Mouse (Mus musculus) adrenal gland, adult 2 months (tissue): ENCODE results near the gene Ctsd. TPM values are rescaled to one million over a fixed set of nuclear protein-coding genes. Genes with fewer than 3 reads are reported as not detected.
A peak's percentile ranks its signal among the peaks of the same experiment; 100 is the strongest.
"Not testable (repeated sequence)": the region's sequence is repeated elsewhere in the genome, so short reads cannot be mapped to it uniquely, and the experiment has no call there.

Source experiments
- DNase-seq: peaks from one replicate; pipeline ENCODE4 v3.0.0; 2021
- long read RNA-seq: library from polyadenylated mRNA; stranded (forward); transcript quantifications from one replicate; pipeline ENCODE4 v2.0.0, GENCODE M21; 2021
- polyA plus RNA-seq: library from polyadenylated mRNA; depleted of rRNA; stranded (reverse); fragments of >200 nt; gene quantifications from 2 replicates; pipeline ENCODE4 v1.2.3, GENCODE M21; 2012; rRNA removed
- total RNA-seq, 2 experiments: library from RNA; stranded (reverse); gene quantifications; 2 replicates each; pipeline ENCODE4 v1.2.3; 2021

Gene Ctsd
- total RNA-seq (1,000 to 10,000 TPM in 1 of 2 experiments, 100 to 1,000 TPM in 1; 904 to 1,338 TPM), polyA plus RNA-seq (889 and 996 TPM in 2 replicates)
- long read RNA-seq, transcript Ctsd-202 (9 exons, 2,127 nt) = major isoform, 1,388 of 1,554 reads
- long read RNA-seq, partial matches to known transcripts = 124 of 1,554 reads
- long read RNA-seq, other reads (novel, unspliced or antisense) = 42 of 1,554 reads

DNA sequence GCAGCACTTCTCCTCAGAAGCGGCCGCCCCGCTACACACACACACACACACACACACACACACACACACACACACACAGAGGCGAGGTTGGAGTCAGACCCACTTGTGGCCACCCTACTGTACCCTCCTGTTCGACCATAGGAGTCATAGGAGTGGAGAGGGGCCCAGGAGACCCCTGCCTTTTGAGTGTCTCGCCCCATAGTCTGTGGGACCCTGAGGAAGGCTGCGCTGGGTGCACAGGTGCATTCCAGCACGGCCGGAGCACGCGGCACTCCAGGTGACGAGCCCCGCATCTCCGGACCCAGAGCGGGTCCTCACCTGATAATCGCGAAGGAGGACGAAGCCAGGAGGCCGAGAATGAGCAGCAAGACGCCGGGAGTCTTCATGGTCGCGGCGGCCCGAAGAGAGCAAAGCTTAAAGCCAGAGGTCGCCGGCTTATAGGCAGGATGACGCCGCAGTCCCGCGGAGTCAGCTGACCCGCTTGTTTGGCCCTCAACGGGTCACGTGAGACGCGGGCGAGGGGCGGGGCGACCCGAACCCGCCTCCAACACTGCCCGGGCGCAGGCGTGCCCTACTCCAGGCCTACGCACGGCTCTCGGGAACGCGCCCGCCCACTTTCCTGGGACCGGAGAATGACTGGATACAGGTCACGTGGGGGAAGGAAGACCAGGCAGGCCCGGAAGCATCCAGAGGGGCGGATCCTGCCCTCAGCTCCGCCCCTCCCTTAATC lies at the start of gene Ctsd:
Ctsd (minus strand) TSS at position 620 of the 730 bp plus-strand sequence.
- peak; percentile 99 for DNase-seq

DNA sequence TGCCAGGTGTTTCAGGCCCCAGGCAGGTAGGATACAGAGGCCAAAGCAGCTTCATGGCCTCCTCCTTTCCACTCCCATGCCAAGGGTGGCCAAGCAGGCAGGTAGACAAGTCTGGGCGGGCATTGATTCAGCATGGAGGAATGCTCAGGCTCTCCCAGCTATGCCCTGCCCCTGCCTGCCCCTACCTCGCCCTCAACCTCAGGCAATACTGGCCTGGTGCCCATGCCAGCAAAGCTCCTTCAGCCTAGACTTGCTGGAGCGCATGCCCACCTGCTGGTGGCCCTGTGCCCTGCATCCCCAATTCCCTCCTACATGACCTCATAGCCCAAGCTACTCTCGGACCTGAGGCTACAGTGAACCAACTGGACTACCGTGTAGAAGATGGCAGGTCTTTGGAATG lies 49.5 kb upstream of the Ctsd start:
- DNase-seq = no peak

DNA sequence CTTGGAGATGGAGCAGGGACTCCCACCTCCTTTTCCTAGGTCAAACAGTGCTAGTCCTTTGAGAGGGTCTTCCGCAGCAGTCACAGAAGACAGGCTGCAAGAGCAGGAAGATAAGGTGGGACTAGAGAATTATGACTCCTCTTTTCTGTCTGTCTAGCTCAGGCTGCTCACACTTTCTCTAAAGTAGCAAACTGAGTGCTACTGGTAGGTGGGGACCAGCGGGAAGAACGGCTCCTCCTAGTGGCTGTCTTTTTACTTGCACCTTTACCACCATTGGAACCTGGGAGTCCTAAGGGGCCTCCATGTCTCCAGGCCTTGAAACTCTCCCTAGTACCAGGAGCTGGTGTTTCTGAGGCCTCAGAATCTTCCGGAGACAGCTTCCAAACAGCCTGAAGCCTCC lies 47.7 kb upstream of the Ctsd start:
- DNase-seq = peak; percentile 61

DNA sequence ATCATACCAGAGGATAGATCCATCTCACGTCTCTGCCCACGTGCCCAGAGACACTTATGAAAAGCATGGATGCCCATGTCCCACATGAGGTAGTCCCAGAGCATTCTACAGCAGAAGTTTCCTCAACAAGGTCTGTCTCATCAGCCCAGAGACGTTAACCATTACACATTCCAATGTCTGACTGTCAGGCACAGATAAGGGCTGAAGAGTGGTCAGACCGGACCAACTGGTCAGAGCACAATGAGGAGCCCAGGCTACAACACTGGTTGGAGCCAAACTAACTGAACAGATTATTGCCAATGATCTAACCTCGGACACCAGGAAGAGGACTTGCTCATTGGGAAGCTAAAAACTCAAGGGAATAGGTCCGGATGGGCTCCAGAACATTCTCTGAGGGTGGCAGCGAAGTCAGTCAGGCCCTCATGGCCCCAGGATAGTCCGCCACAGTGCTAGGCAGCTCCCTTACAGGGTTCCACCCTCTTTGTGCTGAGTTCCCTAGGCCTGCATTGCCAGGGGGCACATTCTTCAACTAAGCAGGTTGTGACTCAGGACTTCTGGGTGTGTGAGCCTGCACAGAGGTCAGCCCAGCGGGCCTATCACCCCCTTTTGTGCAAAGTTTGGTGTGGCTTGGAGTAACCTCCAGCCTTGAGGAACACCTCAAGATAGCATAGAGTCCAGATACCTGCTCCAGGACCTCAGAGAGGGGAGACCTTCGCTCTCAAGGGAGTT lies 46.5 kb upstream of the Ctsd start, which contains the start of gene Syt8:
Syt8 (plus strand) TSS at position 714 of the 729 bp plus-strand sequence.
- DNase-seq = no peak

DNA sequence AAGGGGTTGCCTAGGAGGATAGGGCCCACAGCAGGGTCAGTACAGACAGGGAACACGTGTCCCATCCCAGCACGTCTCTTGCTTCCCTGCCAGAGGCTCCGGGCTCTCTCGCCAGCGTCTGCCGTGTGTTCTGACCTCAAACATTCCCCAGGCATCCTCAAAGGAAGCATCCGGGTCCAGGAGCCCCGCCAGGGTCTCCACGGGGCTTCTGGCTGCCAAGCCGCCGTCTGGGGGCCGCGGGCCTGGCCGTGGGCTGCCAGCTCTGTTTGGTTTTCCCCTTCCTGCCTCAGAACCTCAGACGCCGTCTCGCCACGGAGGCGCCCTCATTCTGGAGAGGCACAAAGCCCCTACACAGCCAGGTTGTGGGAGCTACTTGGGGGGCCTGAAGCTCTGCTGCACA lies 45.8 kb upstream of the Ctsd start:
- no peak for DNase-seq

DNA sequence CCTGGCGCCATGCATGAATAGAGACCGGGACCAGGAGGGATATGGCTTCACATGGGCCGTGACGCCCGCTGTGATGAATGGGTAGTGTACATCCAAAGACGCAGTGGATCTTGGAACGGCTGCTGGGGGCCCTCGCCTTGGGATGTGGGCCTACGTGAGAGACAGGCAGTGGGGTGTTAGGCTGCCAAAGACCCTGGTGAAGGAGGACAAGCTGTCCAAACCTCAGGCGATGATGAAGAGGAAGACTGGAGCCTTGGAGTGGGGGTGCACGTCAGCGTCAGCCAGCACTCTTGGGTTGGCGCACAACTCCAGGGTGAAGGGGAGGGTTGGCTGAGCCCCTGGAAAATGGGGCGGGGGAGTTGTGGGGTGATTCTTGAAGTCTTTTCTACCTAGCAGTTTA lies 43.3 kb upstream of the Ctsd start:
- no peak for DNase-seq

DNA sequence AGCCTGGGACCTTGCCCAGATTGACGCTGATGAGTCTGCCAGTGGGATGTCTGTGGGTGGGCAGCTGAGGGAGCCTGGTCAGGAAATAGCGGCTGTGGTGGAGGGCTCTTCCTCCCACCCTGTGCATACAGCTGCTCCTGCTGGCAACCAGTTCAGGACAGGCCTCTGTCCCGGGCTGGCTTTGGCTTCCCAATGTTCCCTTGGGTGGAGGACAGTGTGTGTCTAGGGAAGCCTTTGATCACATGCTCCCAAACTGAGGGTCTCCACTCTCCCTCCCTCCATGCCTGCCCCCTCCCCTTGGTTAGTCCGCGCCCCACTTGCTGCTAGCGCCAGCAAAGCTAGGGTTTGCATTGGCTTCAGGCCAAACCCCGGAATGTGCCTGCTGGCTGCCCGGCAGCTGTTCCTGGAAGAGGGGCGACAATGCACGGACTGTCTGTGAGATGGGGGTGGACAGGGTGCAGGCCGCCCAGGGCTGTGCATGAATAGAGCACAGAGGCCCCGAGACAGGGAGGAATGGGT lies 42.4 kb upstream of the Ctsd start:
- DNase-seq = no peak

DNA sequence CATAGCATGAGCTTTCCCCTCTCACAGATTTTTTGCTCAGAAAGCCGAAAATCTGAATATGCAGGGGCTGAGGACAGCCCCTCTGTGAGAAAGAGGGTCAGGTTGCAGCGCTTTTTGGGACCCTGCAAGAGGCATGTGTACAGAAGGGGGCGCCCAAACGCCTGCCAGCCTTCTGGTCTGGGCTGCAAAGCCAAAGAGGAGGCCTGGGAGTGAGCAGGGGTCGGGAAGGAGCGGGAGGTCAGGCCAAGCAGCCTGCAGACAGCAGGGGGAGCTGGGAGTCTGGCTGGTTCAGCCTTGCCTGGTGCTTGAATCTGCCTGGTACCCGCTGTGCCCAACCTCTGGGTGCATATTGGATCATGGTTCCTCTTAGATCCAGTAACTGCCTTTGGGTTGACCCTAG lies 40.4 kb upstream of the Ctsd start:
- no peak for DNase-seq

DNA sequence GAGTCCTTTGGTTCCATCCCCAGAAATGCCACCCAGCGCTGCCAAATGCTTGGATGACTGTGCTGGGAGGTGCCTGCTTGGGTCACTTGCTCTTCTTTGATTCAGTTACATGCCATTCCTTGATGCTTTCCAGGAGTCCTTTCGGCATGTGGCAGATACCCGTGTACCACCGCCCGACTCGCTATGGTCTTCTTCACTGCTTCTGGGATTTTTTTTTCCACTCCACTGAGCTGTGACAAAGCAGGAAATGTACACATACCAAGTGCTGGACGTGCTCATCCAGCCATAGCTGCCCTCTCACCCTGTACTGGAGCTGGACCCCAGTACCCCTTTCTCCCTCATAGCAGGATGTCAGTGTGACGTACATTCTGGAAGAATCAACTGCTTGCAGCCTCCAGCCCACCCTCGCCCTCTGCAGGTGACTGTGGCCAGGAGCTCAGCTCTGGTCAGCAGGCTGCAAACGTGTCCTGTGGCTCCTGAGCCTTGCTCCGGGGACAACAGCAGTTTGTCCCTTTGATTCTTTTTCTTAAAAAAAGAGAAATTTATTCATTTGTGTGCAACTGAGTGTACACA lies 37.9 kb upstream of the Ctsd start:
- no peak for DNase-seq

DNA sequence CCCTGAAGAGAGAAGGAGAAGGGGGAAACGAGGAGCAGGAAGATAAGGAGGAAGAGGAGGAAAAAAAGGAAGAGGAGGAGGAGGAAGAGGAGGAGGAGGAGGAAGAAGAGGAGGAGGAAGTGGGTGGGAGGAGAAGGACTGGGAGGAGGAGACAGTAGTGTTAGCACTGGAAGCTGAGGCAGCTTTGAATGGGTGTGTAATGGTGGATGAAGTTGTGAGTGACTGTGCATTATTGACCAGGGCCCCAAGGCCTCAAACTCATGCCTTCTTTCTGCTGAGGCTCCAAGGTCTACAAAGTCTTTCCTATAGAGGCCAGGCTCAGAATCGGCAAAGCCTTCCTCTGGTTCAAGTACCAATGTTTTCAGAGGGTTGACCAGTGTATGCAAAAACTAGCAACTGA lies 34.0 kb upstream of the Ctsd start:
- no peak for DNase-seq

DNA sequence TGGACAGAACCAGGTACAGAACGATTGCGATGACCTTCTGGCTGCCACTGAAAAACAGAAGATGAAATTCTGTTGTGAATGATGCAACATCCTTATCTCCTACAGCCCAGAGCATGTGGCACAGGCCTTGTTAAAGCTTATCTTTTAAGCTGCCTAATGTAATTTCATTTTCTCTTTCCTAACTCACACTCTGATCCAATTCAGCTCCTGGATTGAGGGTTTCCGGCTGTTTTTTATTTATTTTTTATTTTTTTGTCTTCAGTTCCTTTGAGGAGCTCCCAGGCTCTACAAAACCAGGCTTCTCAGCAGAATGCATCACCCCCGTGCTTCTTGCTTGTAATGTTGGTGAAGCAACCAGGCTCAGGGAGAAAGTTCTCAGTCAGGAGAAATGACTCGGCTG lies 32.0 kb upstream of the Ctsd start:
- DNase-seq = no peak

DNA sequence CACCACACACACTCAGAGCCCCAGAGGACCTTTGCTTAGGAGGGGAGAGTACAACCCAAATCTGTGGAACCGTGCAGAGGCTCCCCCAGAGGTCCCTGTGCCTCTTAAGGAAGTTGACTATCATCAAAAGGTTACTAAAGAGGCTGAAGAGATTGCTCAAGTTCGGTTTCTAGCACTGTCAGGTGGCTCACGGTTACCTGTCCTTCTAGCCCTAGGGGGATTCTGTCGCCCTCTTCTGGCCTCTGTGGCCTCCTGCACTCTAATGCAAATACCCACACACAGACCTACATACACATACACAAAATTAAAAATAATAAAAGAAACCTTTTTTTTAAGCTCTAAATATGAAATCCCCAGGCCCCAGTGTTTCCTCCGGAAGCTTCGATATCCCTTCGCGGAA lies 30.8 kb upstream of the Ctsd start:
- no peak for DNase-seq

DNA sequence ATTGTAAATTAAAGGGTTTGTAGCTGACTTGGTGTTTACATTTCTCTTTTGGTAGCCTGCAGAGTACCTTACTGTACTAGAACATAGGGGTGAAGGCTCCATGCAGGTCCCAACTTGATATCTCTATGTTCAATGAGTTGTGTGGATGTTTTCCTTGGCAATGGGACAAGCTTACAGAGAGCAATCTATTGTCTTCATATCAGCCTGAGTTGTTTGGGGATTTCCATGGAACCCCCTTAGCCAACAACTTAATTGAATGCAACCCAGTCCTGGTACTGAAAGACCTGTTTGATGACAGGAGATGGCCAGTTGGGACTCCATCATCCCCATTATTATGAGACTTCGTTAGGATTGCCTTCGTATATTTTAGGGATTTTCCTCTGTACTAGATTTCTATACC lies 30.2 kb upstream of the Ctsd start:
- DNase-seq = no peak

DNA sequence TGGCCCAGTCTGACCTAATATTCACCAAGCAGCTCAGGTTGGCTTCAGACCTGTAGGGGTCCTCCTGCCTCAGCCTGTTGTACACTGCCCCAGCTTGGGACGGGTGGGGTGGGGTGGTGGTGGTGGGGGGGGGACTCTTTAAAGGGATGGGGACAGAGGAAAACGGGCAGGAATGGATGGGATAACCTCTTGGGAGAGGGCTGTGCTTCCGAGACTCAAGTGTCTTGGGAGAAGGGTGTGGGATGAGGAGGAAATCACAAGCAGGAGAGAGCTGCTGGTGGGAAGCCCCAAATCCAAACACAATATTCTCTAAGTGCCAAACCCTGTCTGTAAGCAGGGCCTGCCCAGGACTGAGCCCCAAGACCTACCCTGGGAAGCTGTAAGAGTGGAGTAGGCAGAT lies 28.4 kb upstream of the Ctsd start:
- no peak for DNase-seq

DNA sequence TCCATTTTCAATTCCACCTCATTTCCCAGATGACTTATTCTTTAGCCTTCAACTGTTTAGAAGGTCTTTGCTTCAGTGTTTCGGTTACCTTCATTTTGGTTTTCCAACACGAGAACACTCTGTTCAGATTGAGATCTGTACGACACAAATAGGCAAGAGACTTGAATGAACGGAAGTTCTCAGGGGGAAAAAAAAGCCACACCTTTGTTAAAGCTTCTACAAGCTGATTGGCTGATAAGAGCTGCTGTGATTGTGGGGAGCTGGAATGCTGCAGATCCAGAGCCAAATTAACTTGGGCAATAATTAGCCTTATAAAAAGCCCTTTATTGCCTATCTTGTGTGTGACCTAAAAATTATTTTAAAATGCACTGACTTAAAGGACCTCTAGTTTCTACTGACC lies 27.5 kb upstream of the Ctsd start:
- DNase-seq = no peak

DNA sequence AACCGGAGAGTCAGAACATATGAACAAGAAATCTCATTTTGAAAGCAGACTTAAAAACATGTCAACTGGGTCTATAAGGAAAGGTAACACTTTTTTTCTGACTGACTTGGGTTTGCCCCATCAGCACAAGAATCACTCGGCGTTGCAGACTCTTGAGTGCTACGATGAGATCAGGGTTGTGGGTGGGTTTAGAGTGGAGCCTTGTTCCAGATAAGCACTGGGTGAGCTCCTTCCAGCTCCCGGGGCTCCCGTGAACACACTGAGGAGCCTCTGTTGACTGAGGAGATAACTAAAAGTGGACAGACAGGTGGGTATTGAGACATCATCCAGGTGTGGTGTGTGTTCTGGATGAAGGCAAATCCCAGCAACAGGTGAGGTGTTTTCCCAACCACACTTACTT lies 25.4 kb upstream of the Ctsd start:
- no peak for DNase-seq

DNA sequence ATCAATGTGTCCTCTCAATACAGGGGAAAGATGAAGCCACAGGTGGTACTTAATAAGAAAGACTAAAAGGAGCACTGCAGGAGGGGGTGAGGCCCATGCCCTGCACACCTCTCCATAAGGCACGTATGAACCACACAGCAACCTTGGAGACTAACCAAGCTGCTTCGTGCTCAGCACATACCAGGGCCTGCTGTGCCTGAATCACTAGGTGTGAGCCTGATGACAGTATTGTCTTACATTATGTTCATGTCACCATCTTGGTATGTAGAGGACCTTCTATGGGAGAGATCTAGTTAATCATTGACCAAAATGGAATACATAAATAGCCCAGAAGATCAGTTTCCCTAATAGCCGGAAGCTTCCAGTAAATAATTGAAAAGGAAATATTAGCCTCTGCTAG lies 21.8 kb upstream of the Ctsd start:
- DNase-seq = no peak

DNA sequence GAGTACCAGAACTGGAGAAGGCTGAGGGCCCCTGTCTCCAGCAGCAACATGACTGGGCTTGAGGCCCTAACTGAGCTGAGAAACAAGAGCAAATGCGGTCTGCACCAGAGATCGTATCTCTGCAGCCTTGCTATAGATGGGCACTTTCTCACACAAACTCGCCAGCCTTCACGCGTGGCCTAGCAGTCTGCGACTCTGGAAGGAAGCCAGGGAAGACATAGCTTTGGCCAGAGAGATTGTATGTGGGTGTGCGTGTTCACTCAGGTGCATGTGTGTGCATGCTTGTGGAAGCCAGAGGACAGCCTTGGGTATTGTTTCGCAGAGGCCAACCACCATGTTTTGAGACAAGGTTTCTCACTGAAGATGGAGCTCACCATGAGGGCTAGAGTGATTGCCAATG lies 20.8 kb upstream of the Ctsd start:
- no peak for DNase-seq

DNA sequence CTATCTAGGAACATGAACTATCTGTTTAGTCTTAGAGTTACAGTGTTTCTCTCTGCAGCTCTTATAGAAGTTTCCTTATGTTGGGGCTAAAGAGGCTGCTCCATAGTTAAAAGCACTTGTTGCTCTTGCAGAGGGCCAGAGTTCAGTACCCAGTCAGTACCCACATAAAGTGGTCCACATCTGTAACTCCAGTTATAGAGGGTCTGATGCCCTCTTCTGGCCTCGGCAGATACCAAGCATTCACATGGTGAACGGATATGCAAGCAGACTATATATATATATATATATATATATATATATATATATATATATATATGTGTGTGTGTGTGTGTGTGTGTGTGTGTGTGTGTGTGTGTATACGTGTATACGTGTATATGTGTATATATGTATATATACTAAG lies 20.1 kb upstream of the Ctsd start:
- no peak for DNase-seq

DNA sequence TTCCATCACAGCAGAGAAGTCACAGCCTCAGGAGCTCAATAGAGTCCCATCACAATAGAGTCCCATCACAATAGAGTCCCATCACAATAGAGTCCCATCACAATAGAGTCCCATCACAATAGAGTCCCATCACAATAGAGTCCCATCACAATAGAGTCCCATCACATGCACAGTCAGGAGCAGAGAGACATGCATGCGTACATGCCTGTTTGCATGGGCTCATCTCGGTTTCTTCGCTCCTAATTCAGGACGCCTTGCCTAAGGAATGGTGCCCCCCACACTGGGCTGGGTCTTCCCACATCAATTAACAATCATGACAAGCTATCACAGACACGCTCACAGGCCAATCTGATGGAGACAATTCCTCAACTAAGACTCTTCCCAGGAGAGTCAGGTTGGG lies 17.3 kb upstream of the Ctsd start:
- not testable (repeated sequence) for DNase-seq

DNA sequence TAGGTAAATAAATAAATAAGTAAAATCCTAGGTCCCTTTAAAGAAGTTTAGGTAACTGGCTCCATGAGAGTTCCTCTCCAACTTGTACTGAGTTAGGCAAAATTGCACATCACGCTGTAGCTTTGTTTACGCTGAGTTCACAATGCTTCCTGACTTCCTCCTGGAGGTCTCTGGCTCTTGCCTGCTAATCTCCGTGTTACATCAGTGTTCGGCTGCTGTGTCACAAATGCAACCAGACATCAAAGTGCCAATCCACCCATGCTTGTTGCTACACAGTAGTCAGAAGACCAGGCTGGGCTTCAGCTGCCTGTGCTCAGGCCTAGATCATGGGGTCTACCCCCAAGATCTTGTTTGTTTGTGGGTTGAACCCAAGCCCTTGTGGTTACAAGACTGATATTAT lies 15.8 kb upstream of the Ctsd start:
- no peak for DNase-seq

DNA sequence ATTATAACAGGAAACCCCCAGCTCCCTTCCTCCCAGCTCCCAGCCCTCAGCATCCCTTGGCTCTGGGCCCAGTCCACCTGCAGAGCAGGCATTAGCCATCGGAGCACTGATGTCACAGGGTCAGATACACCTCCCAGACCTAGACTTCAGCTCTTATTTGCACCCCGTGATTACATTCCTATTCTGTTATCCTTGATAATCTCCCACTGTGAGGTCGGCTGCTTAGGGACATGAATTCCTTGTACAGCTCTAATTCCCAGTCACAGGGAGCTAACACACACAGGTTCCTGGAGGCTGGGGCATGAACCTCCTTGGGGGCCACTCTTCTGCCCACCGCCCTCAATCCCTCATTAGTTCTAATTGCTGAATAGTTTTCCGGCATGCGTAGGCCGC lies 12.9 kb upstream of the Ctsd start:
- no peak for DNase-seq
